Mouse (Mus musculus): ENCODE results near the gene Tbc1d13. TPM values are rescaled to one million over a fixed set of nuclear protein-coding genes. Genes with fewer than 3 reads are reported as not detected.
"Not testable (repeated sequence)": the region's sequence is repeated elsewhere in the genome, so short reads cannot be mapped to it uniquely, and the experiment has no call there.

The Tbc1d13 gene
- polyA plus RNA-seq, 1 experiment from 2014 or later, result 18.7 TPM

GRCm38 (mm10) chr2:30178711-30179110 is 45.2 kb downstream of the Tbc1d13 start:
- not testable (repeated sequence) for H3K27ac ChIP-seq; H3K9ac ChIP-seq; H3K27me3 ChIP-seq (ENCODE audit: control insufficient read depth, insufficient read depth, low read length); DNase-seq (ENCODE audit: low spot score); H3K9me3 ChIP-seq (ENCODE audit: control insufficient read depth, low read length)
- H3K4me2 ChIP-seq (replicated peaks), result peak overlapping the region; percentile 68
- 42% methylated on average over 7 of the region's 7 CpGs for WGBS
- peaks cover 11% of the 10 kb centered on the region for H3K4me1 ChIP-seq (replicated peaks; ENCODE audit: control insufficient read depth, insufficient read depth, low read length)
- peak; percentile 6; the same call in 1 of the 2 replicates for ATAC-seq (ENCODE audit: low FRiP score)
- H3K36me3 ChIP-seq (replicated peaks; ENCODE audit: control insufficient read depth, insufficient read depth), result peaks cover 29% of the 10 kb centered on the region
- peak overlapping the region; percentile 68 for H3K4me3 ChIP-seq (replicated peaks; ENCODE audit: low read length)

- H3K4me3 ChIP-seq (replicated peaks; ENCODE audit: low read length), result no peak overlapping the region
- H3K27ac ChIP-seq, result no peak overlapping the region
- no peaks in the 10 kb centered on the region; the same call in 1 of the 2 replicates for H3K36me3 ChIP-seq (replicated peaks; ENCODE audit: control insufficient read depth, insufficient read depth)
- no peaks in the 10 kb centered on the region for H3K9me3 ChIP-seq (ENCODE audit: control insufficient read depth, low read length)
- H3K4me2 ChIP-seq (replicated peaks), result no peak overlapping the region
- no peaks in the 10 kb centered on the region for H3K27me3 ChIP-seq (ENCODE audit: control insufficient read depth, insufficient read depth, low read length)
- peaks cover 4% of the 10 kb centered on the region for H3K4me1 ChIP-seq (replicated peaks; ENCODE audit: control insufficient read depth, insufficient read depth, low read length)
- no peak overlapping the region for H3K9ac ChIP-seq
- ATAC-seq (ENCODE audit: low FRiP score), result no peak
- no peak for DNase-seq (ENCODE audit: low spot score)
- WGBS, result 83% methylated on average over 2 of the region's 2 CpGs
These were observed 48.9 kb downstream of the Tbc1d13 start for GRCm38 (mm10) chr2:30182424-30182823.

GRCm38 (mm10) chr2:30183721-30184120 is 50.2 kb downstream of the Tbc1d13 start:
- DNase-seq (ENCODE audit: low spot score) (no peak), ATAC-seq (ENCODE audit: low FRiP score) (no peak)
- Histone ChIP-seq H3K9me3 (ENCODE audit: control insufficient read depth, low read length) (no peaks in the 10 kb centered on the region), H3K9ac (no peak overlapping the region), H3K27ac (no peak overlapping the region), H3K4me3 (replicated peaks; ENCODE audit: low read length) (no peak overlapping the region), H3K4me1 (replicated peaks; ENCODE audit: control insufficient read depth, insufficient read depth, low read length) (no peaks in the 10 kb centered on the region), H3K27me3 (ENCODE audit: control insufficient read depth, insufficient read depth, low read length) (no peaks in the 10 kb centered on the region), H3K36me3 (replicated peaks; ENCODE audit: control insufficient read depth, insufficient read depth) (no peaks in the 10 kb centered on the region; the same call in 1 of the 2 replicates), H3K4me2 (replicated peaks) (no peak overlapping the region)
- 78% methylated on average over 3 of the region's 3 CpGs for WGBS

GRCm38 (mm10) chr2:30185276-30185675 is 51.7 kb downstream of the Tbc1d13 start:
- 89% methylated on average over 6 of the region's 6 CpGs for WGBS
- no peak for DNase-seq (ENCODE audit: low spot score)
- Histone ChIP-seq H3K36me3 (replicated peaks; ENCODE audit: control insufficient read depth, insufficient read depth) (no peaks in the 10 kb centered on the region; the same call in 1 of the 2 replicates), H3K4me2 (replicated peaks) (no peak overlapping the region), H3K4me1 (replicated peaks; ENCODE audit: control insufficient read depth, insufficient read depth, low read length) (no peaks in the 10 kb centered on the region), H3K27me3 (ENCODE audit: control insufficient read depth, insufficient read depth, low read length) (no peaks in the 10 kb centered on the region), H3K9ac (no peak overlapping the region), H3K9me3 (ENCODE audit: control insufficient read depth, low read length) (no peaks in the 10 kb centered on the region), H3K27ac (no peak overlapping the region), H3K4me3 (replicated peaks; ENCODE audit: low read length) (no peak overlapping the region)
- ATAC-seq (ENCODE audit: low FRiP score), result no peak

GRCm38 (mm10) chr2:30185681-30186080 is 52.1 kb downstream of the Tbc1d13 start:
- H3K4me1 ChIP-seq (replicated peaks; ENCODE audit: control insufficient read depth, insufficient read depth, low read length), result no peaks in the 10 kb centered on the region
- H3K9me3 ChIP-seq (ENCODE audit: control insufficient read depth, low read length), result no peaks in the 10 kb centered on the region
- H3K9ac ChIP-seq, result no peak overlapping the region
- WGBS, result 83% methylated on average over 3 of the region's 3 CpGs
- DNase-seq (ENCODE audit: low spot score), result no peak
- no peak overlapping the region for H3K4me2 ChIP-seq (replicated peaks)
- no peaks in the 10 kb centered on the region for H3K27me3 ChIP-seq (ENCODE audit: control insufficient read depth, insufficient read depth, low read length)
- no peak overlapping the region for H3K27ac ChIP-seq
- no peaks in the 10 kb centered on the region; the same call in 1 of the 2 replicates for H3K36me3 ChIP-seq (replicated peaks; ENCODE audit: control insufficient read depth, insufficient read depth)
- ATAC-seq (ENCODE audit: low FRiP score), result no peak
- no peak overlapping the region for H3K4me3 ChIP-seq (replicated peaks; ENCODE audit: low read length)

- Histone ChIP-seq H3K36me3 (replicated peaks; ENCODE audit: control insufficient read depth, insufficient read depth) (no peaks in the 10 kb centered on the region; the same call in 1 of the 2 replicates), H3K27me3 (ENCODE audit: control insufficient read depth, insufficient read depth, low read length) (no peaks in the 10 kb centered on the region), H3K4me3 (replicated peaks; ENCODE audit: low read length) (no peak overlapping the region), H3K4me2 (replicated peaks) (no peak overlapping the region), H3K27ac (no peak overlapping the region), H3K9ac (no peak overlapping the region), H3K4me1 (replicated peaks; ENCODE audit: control insufficient read depth, insufficient read depth, low read length) (no peaks in the 10 kb centered on the region), H3K9me3 (ENCODE audit: control insufficient read depth, low read length) (no peaks in the 10 kb centered on the region)
- ATAC-seq (ENCODE audit: low FRiP score) (no peak), DNase-seq (ENCODE audit: low spot score) (no peak)
- 89% methylated on average over 12 of the region's 12 CpGs for WGBS
These were observed 58.4 kb downstream of the Tbc1d13 start for GRCm38 (mm10) chr2:30191790-30192580.

- Histone ChIP-seq H3K4me3 (replicated peaks; ENCODE audit: low read length) (no peak overlapping the region), H3K4me1 (replicated peaks; ENCODE audit: control insufficient read depth, insufficient read depth, low read length) (no peaks in the 10 kb centered on the region), H3K27me3 (ENCODE audit: control insufficient read depth, insufficient read depth, low read length) (no peaks in the 10 kb centered on the region), H3K27ac (no peak overlapping the region), H3K4me2 (replicated peaks) (no peak overlapping the region), H3K9ac (no peak overlapping the region), H3K9me3 (ENCODE audit: control insufficient read depth, low read length) (no peaks in the 10 kb centered on the region), H3K36me3 (replicated peaks; ENCODE audit: control insufficient read depth, insufficient read depth) (no peaks in the 10 kb centered on the region)
- WGBS, result 84% methylated on average over 3 of the region's 3 CpGs
- ATAC-seq (ENCODE audit: low FRiP score) (no peak), DNase-seq (ENCODE audit: low spot score) (no peak)
These were observed 61.1 kb downstream of the Tbc1d13 start for GRCm38 (mm10) chr2:30194656-30195055.

GRCm38 (mm10) chr2:30198021-30198420 is 64.5 kb downstream of the Tbc1d13 start:
- Histone ChIP-seq H3K9me3 (ENCODE audit: control insufficient read depth, low read length) (no peaks in the 10 kb centered on the region), H3K9ac (no peak overlapping the region), H3K4me1 (replicated peaks; ENCODE audit: control insufficient read depth, insufficient read depth, low read length) (no peaks in the 10 kb centered on the region), H3K4me2 (replicated peaks) (no peak overlapping the region), H3K27ac (no peak overlapping the region), H3K4me3 (replicated peaks; ENCODE audit: low read length) (no peak overlapping the region), H3K36me3 (replicated peaks; ENCODE audit: control insufficient read depth, insufficient read depth) (no peaks in the 10 kb centered on the region), H3K27me3 (ENCODE audit: control insufficient read depth, insufficient read depth, low read length) (no peaks in the 10 kb centered on the region)
- DNase-seq (ENCODE audit: low spot score) (no peak), ATAC-seq (ENCODE audit: low FRiP score) (no peak)
- WGBS, result 72% methylated on average over 4 of the region's 4 CpGs

GRCm38 (mm10) chr2:30199984-30200383 is 66.4 kb downstream of the Tbc1d13 start:
- Histone ChIP-seq H3K36me3 (replicated peaks; ENCODE audit: control insufficient read depth, insufficient read depth) (no peaks in the 10 kb centered on the region), H3K9ac (no peak overlapping the region), H3K4me3 (replicated peaks; ENCODE audit: low read length) (no peak overlapping the region), H3K27ac (no peak overlapping the region), H3K27me3 (ENCODE audit: control insufficient read depth, insufficient read depth, low read length) (no peaks in the 10 kb centered on the region), H3K4me1 (replicated peaks; ENCODE audit: control insufficient read depth, insufficient read depth, low read length) (peaks cover 5% of the 10 kb centered on the region), H3K4me2 (replicated peaks) (no peak overlapping the region), H3K9me3 (ENCODE audit: control insufficient read depth, low read length) (no peaks in the 10 kb centered on the region)
- WGBS, result 83% methylated on average over 1 of the region's 1 CpGs
- DNase-seq (ENCODE audit: low spot score), result no peak
- ATAC-seq (ENCODE audit: low FRiP score), result no peak

Measured in hindbrain, embryonic 14.5 days (tissue).